Mouse (Mus musculus) stomach, embryonic 15.5 days (tissue): Measurements from ENCODE around the gene Spz1. TPM values are rescaled to one million over a fixed set of nuclear protein-coding genes. Genes with fewer than 3 reads are reported as not detected.

ENCODE experiments used
- ATAC-seq: fragments of 200-750 bp; cut with Nextera tagmentation; 2 replicates; pipeline ENCODE4 v1.8.0; 2017; ENCODE audit warnings: low read depth, moderate number of reproducible peaks, moderate TSS enrichment; ENCODE audit not compliant: insufficient read depth, low FRiP score
- H3K27ac ChIP-seq: fragments of 300-500 bp; sonication (generic); 2 replicates; pipeline ENCODE4 v1.5.1; 2015; ENCODE audit warnings: mild to moderate bottlenecking, inconsistent platforms
- H3K27me3 ChIP-seq: fragments of 300-500 bp; sonication (generic); replicated peaks from 2 replicates; pipeline ENCODE4 v1.6.1; 2015; ENCODE audit warnings: inconsistent platforms
- H3K36me3 ChIP-seq: fragments of 300-500 bp; sonication (generic); 2 replicates; pipeline ENCODE4 v1.6.1; 2015; ENCODE audit warnings: inconsistent platforms
- H3K4me1 ChIP-seq: fragments of 300-500 bp; sonication (generic); 2 replicates; pipeline ENCODE4 v1.6.1; 2015; ENCODE audit warnings: inconsistent platforms
- H3K4me2 ChIP-seq: fragments of 300-500 bp; sonication (generic); 2 replicates; pipeline ENCODE4 v1.6.1; 2015; ENCODE audit warnings: mild to moderate bottlenecking, inconsistent platforms
- H3K4me3 ChIP-seq: fragments of 300-500 bp; sonication (generic); replicated peaks from 2 replicates; pipeline ENCODE4 v1.5.1; 2015; ENCODE audit warnings: inconsistent platforms
- H3K9ac ChIP-seq: fragments of 300-500 bp; sonication (generic); 2 replicates; pipeline ENCODE4 v1.6.1; 2015; ENCODE audit warnings: inconsistent platforms
- H3K9me3 ChIP-seq: fragments of 300-500 bp; sonication (generic); 2 replicates; pipeline ENCODE4 v1.6.1; 2016; ENCODE audit warnings: inconsistent platforms
- WGBS: fragments of 180-500 bp; shearing (Covaris S2); methylation state at CpG from one replicate; pipeline ENCODE4 v1.1.7; 2015; 5-methylcytosine and 5-hydroxymethylcytosine counted together
- polyA plus RNA-seq: library from polyadenylated mRNA; unstranded; fragments of >200 nt; fragmentation: Nextera tagmentation; extraction: Ambion mirVana; gene quantifications from 2 replicates; pipeline ENCODE4 v1.2.1, GENCODE M21; 2015

Gene Spz1
- polyA plus RNA-seq, 1 experiment from 2014 or later: not detected

DNA sequence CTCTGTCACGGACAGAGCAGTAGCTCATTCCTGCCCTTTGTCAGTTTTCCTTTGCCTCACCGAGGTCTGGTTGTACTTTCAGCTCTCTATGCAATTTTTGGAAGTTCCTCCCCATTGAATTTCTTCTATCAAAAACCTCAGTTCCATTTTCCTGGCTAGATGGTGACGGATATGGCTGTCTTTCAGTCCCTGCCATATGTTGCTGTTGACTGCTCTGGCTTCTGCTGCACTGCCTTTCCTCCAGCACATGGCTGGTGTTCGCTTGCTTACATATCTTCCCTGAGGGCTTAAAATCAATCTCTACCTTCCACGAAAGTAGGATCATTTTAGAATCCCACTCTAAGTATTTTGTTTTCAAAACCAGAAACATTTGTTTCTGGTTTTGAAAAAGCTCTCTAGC is 16.5 kb downstream of the Spz1 start:
- Histone ChIP-seq H3K4me2 (no peak overlapping the region), H3K4me3 (no peak overlapping the region), H3K4me1 (0 out of 2 replicates have a peak, but pooled peaks cover 3% of the 10 kb centered on the region), H3K27me3 (no peaks in the 10 kb centered on the region), H3K9me3 (no peaks in the 10 kb centered on the region), H3K27ac (no peak overlapping the region), H3K9ac (no peak overlapping the region), H3K36me3 (no peaks in the 10 kb centered on the region)
- ATAC-seq: no peak
- WGBS: 71% methylated on average over 5 of the region's 5 CpGs

- Histone ChIP-seq H3K9me3 (no peaks in the 10 kb centered on the region), H3K9ac (no peak overlapping the region), H3K27ac (no peak overlapping the region), H3K4me3 (no peak overlapping the region), H3K27me3 (no peaks in the 10 kb centered on the region), H3K4me2 (no peak overlapping the region), H3K4me1 (0 out of 2 replicates have a peak, but pooled peaks cover 3% of the 10 kb centered on the region), H3K36me3 (no peaks in the 10 kb centered on the region)
- ATAC-seq: no peak
- 21% methylated on average over 2 of the region's 2 CpGs for WGBS
Observed at GRCm38 (mm10) chr13:92557229-92557628, 18.7 kb downstream of the Spz1 start.

GRCm38 (mm10) chr13:92556458-92557126 is 19.4 kb downstream of the Spz1 start:
- 13% methylated on average over 8 of the region's 8 CpGs for WGBS
- Histone ChIP-seq H3K4me2 (no peak overlapping the region), H3K9me3 (no peaks in the 10 kb centered on the region), H3K36me3 (no peaks in the 10 kb centered on the region), H3K4me3 (no peak overlapping the region), H3K27me3 (no peaks in the 10 kb centered on the region), H3K27ac (no peak overlapping the region), H3K4me1 (0 out of 2 replicates have a peak, but pooled peaks cover 3% of the 10 kb centered on the region), H3K9ac (no peak overlapping the region)
- ATAC-seq: no peak; the same call in 1 of the 2 replicates

- H3K4me1 ChIP-seq: no peaks in the 10 kb centered on the region
- no peaks in the 10 kb centered on the region for H3K27me3 ChIP-seq
- H3K4me3 ChIP-seq: no peak overlapping the region
- 80% methylated on average over 4 of the region's 4 CpGs for WGBS
- no peaks in the 10 kb centered on the region for H3K9me3 ChIP-seq
- ATAC-seq: no peak
- no peak overlapping the region for H3K27ac ChIP-seq
- H3K9ac ChIP-seq: no peak overlapping the region
- no peaks in the 10 kb centered on the region for H3K36me3 ChIP-seq
- no peak overlapping the region for H3K4me2 ChIP-seq
Observed at GRCm38 (mm10) chr13:92547093-92547492, 28.9 kb downstream of the Spz1 start.

DNA sequence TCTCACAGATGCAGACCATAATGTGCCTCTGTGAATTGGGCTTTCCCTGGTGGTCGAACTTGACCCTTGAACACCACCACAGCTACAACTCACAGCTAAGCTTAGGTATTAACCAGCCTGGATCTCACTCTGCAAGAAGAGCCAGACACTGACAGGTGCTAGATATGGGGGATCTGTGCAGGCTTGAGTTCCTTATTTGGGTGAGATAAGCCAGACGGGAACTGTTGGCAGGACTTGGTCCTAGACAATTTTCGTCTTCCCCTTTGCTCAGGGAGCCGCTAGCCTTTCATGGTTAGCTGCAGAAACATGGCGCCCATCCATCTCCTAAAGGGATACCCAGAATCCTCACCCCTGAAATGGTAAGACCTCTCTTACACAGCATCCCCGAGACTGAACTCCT is 35.0 kb downstream of the Spz1 start:
- Histone ChIP-seq H3K36me3 (no peaks in the 10 kb centered on the region), H3K9me3 (no peaks in the 10 kb centered on the region), H3K27ac (no peak overlapping the region), H3K9ac (no peak overlapping the region), H3K4me1 (no peaks in the 10 kb centered on the region), H3K4me3 (no peak overlapping the region), H3K27me3 (no peaks in the 10 kb centered on the region), H3K4me2 (no peak overlapping the region)
- ATAC-seq: no peak
- 76% methylated on average over 6 of the region's 6 CpGs for WGBS

DNA sequence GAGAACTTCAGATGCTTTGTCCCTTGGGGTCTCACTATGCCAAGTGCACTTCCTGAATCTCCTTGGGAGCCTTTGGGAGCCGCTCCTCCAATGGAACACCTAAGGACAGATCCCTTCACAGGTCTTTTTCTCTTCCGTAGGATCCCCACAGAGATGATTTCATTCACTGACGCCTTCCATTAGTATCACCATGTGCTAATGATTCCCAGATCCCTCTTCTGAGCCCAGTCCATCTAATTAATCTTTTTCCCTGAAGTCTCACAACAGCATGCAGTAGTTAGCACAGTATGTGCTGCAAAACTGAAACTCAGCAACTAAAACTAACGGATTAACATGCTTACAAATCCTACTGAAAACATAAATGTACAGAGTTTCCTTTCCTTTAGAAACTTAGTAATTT is 36.8 kb downstream of the Spz1 start:
- Histone ChIP-seq H3K4me1 (no peaks in the 10 kb centered on the region), H3K27ac (no peak overlapping the region), H3K36me3 (no peaks in the 10 kb centered on the region), H3K4me3 (no peak overlapping the region), H3K4me2 (no peak overlapping the region), H3K9me3 (no peaks in the 10 kb centered on the region), H3K9ac (no peak overlapping the region), H3K27me3 (no peaks in the 10 kb centered on the region)
- 54% methylated on average over 4 of the region's 4 CpGs for WGBS
- ATAC-seq: no peak

DNA sequence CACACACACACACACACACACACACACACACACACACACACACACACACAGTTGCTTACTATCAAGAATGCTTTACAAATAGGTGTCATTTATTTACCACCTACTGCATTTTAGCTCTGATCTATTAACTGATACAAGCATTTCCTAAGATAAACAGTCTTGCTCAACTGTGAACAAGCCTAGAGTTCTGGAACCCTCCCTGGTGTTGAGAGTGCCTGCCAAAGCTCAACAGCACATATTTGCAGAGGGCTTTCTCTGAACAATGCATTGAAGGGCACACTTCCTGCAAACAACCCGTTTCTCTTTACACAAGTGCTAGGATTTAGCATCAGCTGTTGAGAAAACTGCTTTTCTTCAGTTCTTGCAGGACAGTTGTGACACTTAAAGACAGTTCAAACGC is 42.2 kb downstream of the Spz1 start:
- H3K4me1 ChIP-seq: no peaks in the 10 kb centered on the region
- WGBS: 39% methylated on average over 2 of the region's 2 CpGs
- no peak overlapping the region for H3K4me3 ChIP-seq
- ATAC-seq: no peak
- no peak overlapping the region for H3K9ac ChIP-seq
- no peaks in the 10 kb centered on the region for H3K36me3 ChIP-seq
- no peak overlapping the region for H3K27ac ChIP-seq
- no peaks in the 10 kb centered on the region for H3K27me3 ChIP-seq
- no peaks in the 10 kb centered on the region for H3K9me3 ChIP-seq
- no peak overlapping the region for H3K4me2 ChIP-seq

DNA sequence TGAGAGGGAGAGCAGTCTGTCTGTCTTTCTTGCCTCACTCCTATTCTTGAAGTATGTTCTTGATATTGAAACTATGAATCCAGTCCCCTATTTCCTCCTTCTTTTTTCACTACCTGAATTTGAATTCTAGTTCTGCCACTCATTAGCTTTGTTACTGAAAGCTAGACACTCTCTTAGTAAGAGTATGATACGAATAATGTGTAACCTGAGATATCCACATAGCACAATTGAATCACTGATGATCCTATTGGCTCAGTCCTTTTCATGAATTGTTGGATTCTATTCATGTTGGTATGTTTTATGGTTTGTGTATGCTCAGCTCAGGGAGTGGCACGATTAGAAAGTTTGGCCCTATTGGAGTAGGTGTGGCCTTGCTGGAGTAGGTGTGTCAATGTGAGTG is 43.8 kb downstream of the Spz1 start:
- WGBS: 69% methylated on average over 2 of the region's 2 CpGs
- ATAC-seq: no peak
- no peak overlapping the region for H3K4me2 ChIP-seq
- no peak overlapping the region for H3K9ac ChIP-seq
- H3K4me1 ChIP-seq: no peaks in the 10 kb centered on the region
- no peak overlapping the region for H3K4me3 ChIP-seq
- no peaks in the 10 kb centered on the region for H3K9me3 ChIP-seq
- no peaks in the 10 kb centered on the region for H3K27me3 ChIP-seq
- H3K36me3 ChIP-seq: no peaks in the 10 kb centered on the region
- H3K27ac ChIP-seq: no peak overlapping the region

DNA sequence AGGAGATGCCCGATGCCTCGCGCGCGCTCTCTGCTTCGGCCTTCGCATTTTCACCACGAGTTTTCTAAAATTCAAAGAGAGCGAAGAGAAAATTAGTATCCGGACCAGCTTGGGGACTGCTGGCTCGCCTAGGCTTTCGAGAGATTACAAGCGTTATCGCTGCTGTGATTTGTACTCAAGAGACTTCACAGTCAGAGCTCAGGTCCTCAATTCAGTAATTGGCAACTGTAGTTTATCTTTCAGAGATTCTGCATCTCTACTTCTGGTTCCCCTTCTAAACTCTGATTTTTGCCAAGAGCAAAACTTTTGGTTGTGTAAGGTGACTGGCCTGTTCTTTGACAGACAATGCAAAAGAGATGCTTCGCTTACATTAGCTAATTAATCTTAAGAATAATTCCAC is 44.7 kb downstream of the Spz1 start:
- ATAC-seq: no peak
- Histone ChIP-seq H3K4me2 (peak overlapping the region; percentile 61), H3K9me3 (no peaks in the 10 kb centered on the region), H3K9ac (peak overlapping the region; percentile 55), H3K36me3 (no peaks in the 10 kb centered on the region), H3K27ac (peak overlapping the region; percentile 97), H3K4me1 (no peaks in the 10 kb centered on the region), H3K4me3 (peak overlapping the region; percentile 72), H3K27me3 (no peaks in the 10 kb centered on the region)
- 2% methylated on average over 15 of the region's 15 CpGs for WGBS

DNA sequence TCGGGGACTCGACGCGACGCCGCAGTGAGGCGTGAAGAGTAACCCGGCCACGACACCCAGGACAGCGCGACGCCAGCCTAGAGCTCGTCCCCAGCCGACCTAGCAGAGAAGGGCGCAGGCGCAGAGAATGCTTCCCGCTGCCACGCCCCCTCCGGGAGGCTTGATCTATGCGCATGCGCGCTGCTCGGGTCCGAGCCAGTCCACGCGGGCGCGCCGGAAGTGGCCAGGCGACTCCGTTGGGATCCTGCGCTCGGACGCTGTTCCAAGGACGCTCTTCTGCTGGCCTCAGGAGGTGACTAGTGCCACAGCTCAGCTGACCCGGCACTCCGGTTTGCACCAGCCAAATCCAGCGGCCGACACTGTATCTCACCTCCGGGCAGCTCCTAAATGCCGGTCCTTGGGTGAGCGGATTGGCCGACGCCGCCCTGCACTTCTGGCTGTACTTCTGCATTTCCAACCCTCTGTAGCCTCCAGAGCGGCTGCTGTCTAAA is 45.2 kb downstream of the Spz1 start, which contains the start of gene Zfyve16:
TSS of gene Zfyve16 (minus strand) at position 148 of the 491 bp plus-strand sequence.
- Histone ChIP-seq H3K9ac (peak within 1 kb of the TSS; percentile 79), H3K27me3 (no peaks in the 10 kb centered on the region), H3K9me3 (no peaks in the 10 kb centered on the region), H3K27ac (peak within 1 kb of the TSS; percentile 97), H3K36me3 (no peaks in the 10 kb centered on the region), H3K4me1 (no peaks in the 10 kb centered on the region), H3K4me3 (peak within 1 kb of the TSS; percentile 72), H3K4me2 (peak within 1 kb of the TSS; percentile 61)
- peak; percentile 95 for ATAC-seq
- WGBS: under 1% methylated on average over 46 of the region's 46 CpGs

- H3K9ac ChIP-seq: peak overlapping the region; percentile 79
Observed at GRCm38 (mm10) chr13:92529828-92530720, 45.9 kb downstream of the Spz1 start.

More at GRCm38 (mm10) chr13:92529828-92530720, 45.9 kb downstream of the Spz1 start:
- Histone ChIP-seq H3K4me2 (peak overlapping the region; percentile 61), H3K36me3 (no peaks in the 10 kb centered on the region), H3K4me3 (peak overlapping the region; percentile 72), H3K27ac (peak overlapping the region; percentile 97), H3K4me1 (no peaks in the 10 kb centered on the region), H3K9me3 (no peaks in the 10 kb centered on the region), H3K27me3 (no peaks in the 10 kb centered on the region)
- peak; percentile 90 for ATAC-seq
- WGBS: 1% methylated on average over 47 of the region's 47 CpGs
